Mouse (Mus musculus): ENCODE measurements around the gene Cfap61. TPM values are rescaled to one million over a fixed set of nuclear protein-coding genes. Genes with fewer than 3 reads are reported as not detected.

The Cfap61 gene
- polyA plus RNA-seq, 2 experiments from 2014 or later: not detected

DNA sequence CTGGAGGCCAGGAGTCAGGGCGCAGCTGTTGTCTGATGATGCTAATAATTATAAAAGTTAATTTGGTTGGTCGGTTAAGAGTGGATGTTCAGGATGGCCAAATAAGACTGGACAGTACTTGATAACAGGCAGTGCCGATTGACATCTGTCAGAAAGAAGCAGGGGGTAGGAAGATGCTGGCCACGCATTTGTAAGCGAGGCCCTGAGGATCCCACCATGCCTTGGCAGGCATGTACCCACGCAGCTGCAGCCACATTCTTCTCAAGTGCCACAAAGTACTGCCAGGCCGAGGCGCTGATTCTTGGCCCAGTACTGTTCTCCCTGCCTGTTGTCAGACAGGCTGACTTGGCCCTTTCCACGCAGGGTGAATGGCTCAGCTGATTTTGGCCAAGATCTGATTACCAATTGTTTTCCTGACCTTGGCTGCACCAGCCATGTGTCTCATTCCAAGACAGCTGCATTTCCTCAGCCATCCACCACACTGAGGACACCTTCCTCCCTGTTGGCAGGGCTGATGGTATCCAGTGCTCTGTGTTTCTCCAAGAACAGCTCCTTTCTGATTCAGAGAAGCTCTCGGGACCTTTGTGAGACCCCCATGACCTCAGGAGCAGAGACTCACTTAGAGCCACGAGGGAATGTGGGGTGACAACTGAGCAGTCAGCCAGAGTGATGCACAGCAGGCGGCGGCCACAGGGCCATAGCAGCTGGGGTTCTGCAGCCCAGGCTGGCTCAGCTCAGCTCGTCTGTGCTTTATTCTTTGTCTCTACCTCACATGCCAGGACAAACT, 233.6 kb downstream of the Cfap61 start:
- no peak for ATAC-seq

- ATAC-seq: no peak
Measured at GRCm38 (mm10) chr2:146169492-146169891, 234.9 kb downstream of the Cfap61 start.

DNA sequence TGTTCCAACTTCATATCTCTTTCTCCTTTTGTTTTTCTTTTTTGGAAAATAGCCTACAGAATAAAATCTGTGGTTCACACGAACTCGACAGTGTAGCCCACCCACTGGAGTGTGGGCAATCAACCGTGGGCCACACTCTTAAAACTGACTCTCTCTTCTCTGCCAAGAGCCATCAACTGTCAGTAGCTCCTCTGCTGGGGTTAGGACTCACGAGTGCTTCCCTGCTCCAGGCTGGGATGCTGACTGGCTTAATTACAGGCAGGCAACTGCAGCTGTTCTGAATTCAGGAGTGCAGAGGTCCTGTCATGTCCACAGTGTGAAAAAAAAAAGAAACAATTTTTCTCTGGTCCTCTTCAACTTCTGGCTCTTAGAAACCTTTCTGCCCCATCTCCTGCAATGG, 237.5 kb downstream of the Cfap61 start:
- ATAC-seq: no peak

GRCm38 (mm10) chr2:146174173-146174572, 239.6 kb downstream of the Cfap61 start:
- no peak for ATAC-seq

DNA sequence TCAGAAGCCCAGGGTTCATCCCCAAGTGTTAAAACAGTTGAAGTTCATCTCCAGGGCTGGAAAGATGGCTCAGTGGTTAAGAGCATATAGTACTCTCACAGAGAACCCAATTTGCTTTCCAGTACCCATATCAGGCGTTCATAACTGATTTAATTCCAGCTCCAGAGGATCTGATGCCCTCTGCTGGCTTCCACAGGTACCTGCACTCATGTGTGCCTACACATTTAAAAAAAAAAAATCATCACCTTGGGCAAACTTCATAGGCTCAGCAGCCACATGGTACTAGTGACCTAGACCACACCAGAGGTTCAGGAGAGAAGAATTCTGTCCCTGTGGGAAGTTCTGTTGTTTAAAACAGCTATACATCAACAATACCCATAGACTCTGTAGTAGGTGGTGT, 244.1 kb downstream of the Cfap61 start:
- ATAC-seq: no peak

GRCm38 (mm10) chr2:146183830-146184793, 249.5 kb downstream of the Cfap61 start:
- ATAC-seq: no peak

GRCm38 (mm10) chr2:146196126-146196525, 261.5 kb downstream of the Cfap61 start:
- ATAC-seq: no peak

GRCm38 (mm10) chr2:146197947-146198346, 263.4 kb downstream of the Cfap61 start:
- peak; percentile 94 for ATAC-seq

GRCm38 (mm10) chr2:146210968-146211367, 276.4 kb downstream of the Cfap61 start:
- ATAC-seq: no peak

DNA sequence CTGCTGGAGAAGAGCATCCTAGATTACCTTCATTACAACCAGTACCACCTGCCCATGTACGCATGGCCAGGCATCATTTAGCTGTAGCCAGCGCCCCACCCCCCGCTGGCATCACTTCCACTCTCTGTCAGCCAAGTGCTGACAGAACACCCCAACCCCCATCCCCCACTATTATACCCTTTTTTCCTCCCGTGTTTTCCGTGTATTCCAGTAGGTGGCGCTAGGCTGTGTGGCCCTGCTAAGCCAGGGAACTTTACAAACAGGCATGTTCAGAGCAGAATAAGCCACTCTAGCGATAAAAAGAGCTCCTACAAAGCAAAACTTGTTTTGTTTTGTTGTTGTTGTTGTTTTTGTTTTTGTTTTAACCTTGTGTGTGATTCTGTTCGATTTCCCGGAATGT, 280.1 kb downstream of the Cfap61 start:
- ATAC-seq: peak; percentile 89

GRCm38 (mm10) chr2:146216111-146217064, 281.8 kb downstream of the Cfap61 start:
- ATAC-seq: no peak

- no peak for ATAC-seq
Measured at GRCm38 (mm10) chr2:146217227-146217980, 282.8 kb downstream of the Cfap61 start.

GRCm38 (mm10) chr2:146218161-146218691, 283.6 kb downstream of the Cfap61 start:
- ATAC-seq: no peak

DNA sequence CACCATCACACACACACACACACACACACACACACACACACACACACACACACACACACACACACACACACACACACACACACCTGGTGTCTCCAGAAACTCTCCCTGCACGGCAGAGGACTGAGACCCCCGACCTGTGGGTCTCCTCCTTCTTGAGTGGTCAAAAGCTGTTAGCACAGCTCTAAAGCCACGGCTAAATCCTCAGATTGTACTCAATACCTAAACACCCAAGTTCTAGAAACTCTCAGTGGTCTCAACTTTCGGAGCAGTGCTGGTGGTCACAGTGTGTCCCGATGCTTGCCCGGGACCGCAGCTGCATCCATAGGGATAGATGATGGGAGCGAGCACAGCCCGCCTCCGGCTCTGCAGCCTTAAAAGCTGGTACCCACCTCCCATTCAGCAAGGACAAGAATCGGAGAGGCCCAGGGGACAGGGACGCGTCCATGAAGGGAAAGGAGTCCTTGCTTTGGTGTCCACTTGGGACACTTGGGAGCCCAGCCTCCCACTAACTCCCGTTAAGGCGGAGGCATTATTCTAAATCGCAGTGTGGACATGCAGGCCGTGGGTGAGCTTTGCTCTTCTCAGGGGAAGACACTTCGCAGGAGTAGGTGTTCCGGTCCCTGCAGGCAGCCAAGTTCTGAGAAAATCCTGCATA, 284.4 kb downstream of the Cfap61 start:
- no peak for ATAC-seq

DNA sequence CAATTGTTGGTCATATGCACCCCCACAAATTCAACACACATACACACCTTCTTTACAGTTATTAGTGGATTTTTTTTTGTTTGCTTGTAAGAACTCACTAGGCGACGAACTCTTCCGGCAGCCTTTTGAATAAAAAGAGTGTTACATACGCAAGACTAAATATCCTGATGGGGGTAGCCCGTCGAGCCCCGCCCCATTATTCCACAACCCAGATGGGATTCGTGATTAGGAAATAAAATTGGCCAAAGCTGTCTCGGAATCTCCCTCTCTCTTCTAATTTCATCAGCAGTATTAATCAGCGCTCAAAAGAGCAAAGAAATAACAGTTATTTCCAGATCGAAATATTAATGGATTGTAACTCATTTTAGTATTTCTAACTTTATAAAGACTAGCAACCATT, 285.2 kb downstream of the Cfap61 start:
- no peak for ATAC-seq

DNA sequence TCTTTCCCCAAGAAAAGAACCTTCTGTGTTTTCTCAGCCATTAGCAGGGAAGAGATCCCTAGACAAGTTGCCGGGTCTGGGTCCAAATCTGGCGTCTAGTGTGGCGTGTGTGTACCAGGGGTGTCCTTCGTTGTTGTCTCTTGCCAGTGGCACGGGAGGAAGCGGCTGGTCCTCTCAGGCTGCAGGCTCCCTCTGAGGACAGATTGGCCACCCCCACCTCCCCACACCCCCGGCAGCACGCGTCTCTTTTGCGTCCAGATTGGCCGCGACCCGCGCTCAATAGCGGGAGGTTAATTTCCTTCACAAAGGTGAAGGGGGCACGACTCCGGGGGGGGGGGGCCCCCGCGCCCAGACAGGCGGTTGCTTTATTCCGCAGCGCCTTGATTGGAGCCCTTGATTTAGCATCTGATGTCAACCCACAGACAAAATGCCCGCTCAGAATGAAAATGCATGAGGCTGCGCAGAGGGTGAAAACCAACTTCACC, 286.0 kb downstream of the Cfap61 start:
- ATAC-seq: no peak

GRCm38 (mm10) chr2:146221076-146221928, 286.7 kb downstream of the Cfap61 start, which contains the start of gene Insm1:
Gene Insm1 (plus strand): TSS chr2:146221921.
- ATAC-seq: peak; percentile 15

- ATAC-seq: no peak
Measured at GRCm38 (mm10) chr2:146221929-146222278, 287.3 kb downstream of the Cfap61 start.

Measured in activated CD4-positive, CD25-positive, alpha-beta regulatory T cell, adult 4 months (primary cell).